Mouse (Mus musculus) heart, embryonic 11.5 days (tissue): Measurements from ENCODE around the gene Map3k14. TPM values are rescaled to one million over a fixed set of nuclear protein-coding genes. Genes with fewer than 3 reads are reported as not detected.

Source experiments
- ATAC-seq: fragments of 200-750 bp; cut with Nextera tagmentation; replicated peaks from 2 replicates; pipeline ENCODE4 v1.8.0; 2017; ENCODE audit warnings: moderate library complexity; ENCODE audit not compliant: insufficient number of reproducible peaks, low FRiP score, low TSS enrichment
- H3K27ac ChIP-seq: fragments of 300-500 bp; sonication (generic); 2 replicates; pipeline ENCODE4 v1.5.1; 2014; ENCODE audit warnings: mild to moderate bottlenecking, low read depth, low read length
- H3K27me3 ChIP-seq: fragments of 300-500 bp; sonication (generic); 2 replicates; pipeline ENCODE4 v1.6.1; 2014; ENCODE audit warnings: mild to moderate bottlenecking, low read length, mixed read lengths; ENCODE audit not compliant: control insufficient read depth, insufficient read depth
- H3K36me3 ChIP-seq: fragments of 300-500 bp; sonication (generic); 2 replicates; pipeline ENCODE4 v1.6.1; 2014; ENCODE audit warnings: mild to moderate bottlenecking, low read length, moderate library complexity, mixed read lengths; ENCODE audit not compliant: control insufficient read depth, insufficient read depth
- H3K4me1 ChIP-seq: fragments of 300-500 bp; sonication (generic); 2 replicates; pipeline ENCODE4 v1.6.1; 2014; ENCODE audit warnings: low read length; ENCODE audit not compliant: control insufficient read depth, insufficient read depth
- H3K4me2 ChIP-seq: fragments of 300-500 bp; sonication (generic); 2 replicates; pipeline ENCODE4 v1.6.1; 2014; ENCODE audit warnings: mild to moderate bottlenecking, moderate library complexity
- H3K4me3 ChIP-seq: fragments of 300-500 bp; sonication (generic); 2 replicates; pipeline ENCODE4 v1.5.1; 2014; ENCODE audit warnings: low read depth, low read length
- H3K9ac ChIP-seq: fragments of 300-500 bp; sonication (generic); 2 replicates; pipeline ENCODE4 v1.6.1; 2014; ENCODE audit warnings: mild to moderate bottlenecking, low read depth, low read length, moderate library complexity
- H3K9me3 ChIP-seq: fragments of 300-500 bp; sonication (generic); replicated peaks from 2 replicates; pipeline ENCODE4 v1.6.1; 2016; ENCODE audit warnings: low read length; ENCODE audit not compliant: control insufficient read depth
- WGBS: fragments of 180-500 bp; shearing (Covaris S2); extraction: QIAGEN DNeasy Blood & Tissue Kit; methylation state at CpG from one replicate; pipeline ENCODE4 v1.1.7; 2014; ENCODE audit not compliant: insufficient replicate concordance; 5-methylcytosine and 5-hydroxymethylcytosine counted together
- polyA plus RNA-seq: library from polyadenylated mRNA; unstranded; fragments of >200 nt; fragmentation: Nextera tagmentation; extraction: Ambion mirVana; gene quantifications from 2 replicates; pipeline ENCODE4 v1.2.1, GENCODE M21; 2014

The Map3k14 gene
- polyA plus RNA-seq, 1 experiment from 2014 or later: 1.4 TPM

DNA sequence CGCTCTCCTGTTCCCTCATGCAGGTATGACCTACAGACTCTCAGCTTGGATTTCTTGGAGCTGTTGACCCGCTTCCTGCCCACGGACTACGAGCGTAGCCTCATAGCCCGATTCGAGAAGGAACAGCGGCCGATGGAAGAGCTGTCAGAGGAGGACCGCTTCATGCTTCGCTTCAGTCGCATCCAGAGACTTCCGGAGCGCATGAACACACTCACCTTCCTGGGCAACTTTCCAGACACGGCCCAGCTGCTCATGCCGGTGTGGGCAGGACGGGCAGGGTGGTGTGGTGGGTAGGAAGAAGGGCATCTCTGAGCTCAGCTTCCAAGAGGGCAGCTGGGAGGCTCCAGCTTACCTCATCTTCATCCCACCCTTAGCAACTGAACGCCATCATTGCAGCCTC lies 72.0 kb downstream of the Map3k14 start:
- WGBS: 82% methylated on average over 18 of the region's 18 CpGs
- no peaks in the 10 kb centered on the region for H3K9me3 ChIP-seq
- H3K27me3 ChIP-seq: peaks cover 99% of the 10 kb centered on the region
- no peak overlapping the region for H3K4me3 ChIP-seq
- no peak overlapping the region for H3K27ac ChIP-seq
- no peak for ATAC-seq
- H3K9ac ChIP-seq: no peak overlapping the region
- H3K36me3 ChIP-seq: no peaks in the 10 kb centered on the region
- peaks cover 17% of the 10 kb centered on the region; the same call in 1 of the 2 replicates for H3K4me1 ChIP-seq
- no peak overlapping the region for H3K4me2 ChIP-seq

GRCm38 (mm10) chr11:103193825-103194168 lies 73.5 kb downstream of the Map3k14 start:
- no peak for ATAC-seq
- Histone ChIP-seq H3K4me1 (peaks cover 9% of the 10 kb centered on the region; the same call in 1 of the 2 replicates), H3K36me3 (no peaks in the 10 kb centered on the region), H3K4me3 (no peak overlapping the region), H3K9ac (no peak overlapping the region), H3K9me3 (no peaks in the 10 kb centered on the region), H3K27me3 (peaks cover 93% of the 10 kb centered on the region), H3K4me2 (no peak overlapping the region), H3K27ac (no peak overlapping the region)
- WGBS: 35% methylated on average over 9 of the region's 9 CpGs

GRCm38 (mm10) chr11:103192956-103193824 lies 74.1 kb downstream of the Map3k14 start:
- WGBS: 7% methylated on average over 44 of the region's 44 CpGs
- no peaks in the 10 kb centered on the region for H3K9me3 ChIP-seq
- peak overlapping the region; percentile 22 for H3K4me3 ChIP-seq
- peak overlapping the region; percentile 58 for H3K4me2 ChIP-seq
- no peak overlapping the region for H3K27ac ChIP-seq
- no peak overlapping the region for H3K9ac ChIP-seq
- 0 out of 2 replicates have a peak, but pooled peaks cover 5% of the 10 kb centered on the region for H3K4me1 ChIP-seq
- peaks cover 86% of the 10 kb centered on the region for H3K27me3 ChIP-seq
- H3K36me3 ChIP-seq: no peaks in the 10 kb centered on the region
- no peak for ATAC-seq

GRCm38 (mm10) chr11:103192230-103192955 lies 74.9 kb downstream of the Map3k14 start:
- H3K9me3 ChIP-seq: no peaks in the 10 kb centered on the region
- peaks cover 79% of the 10 kb centered on the region for H3K27me3 ChIP-seq
- 16% methylated on average over 28 of the region's 28 CpGs for WGBS
- no peak overlapping the region for H3K9ac ChIP-seq
- H3K27ac ChIP-seq: no peak overlapping the region
- ATAC-seq: no peak; the same call in 1 of the 2 replicates
- H3K4me2 ChIP-seq: peak overlapping the region; percentile 58
- H3K4me1 ChIP-seq: 0 out of 2 replicates have a peak, but pooled peaks cover 5% of the 10 kb centered on the region
- no peaks in the 10 kb centered on the region for H3K36me3 ChIP-seq
- H3K4me3 ChIP-seq: peak overlapping the region; percentile 22

DNA sequence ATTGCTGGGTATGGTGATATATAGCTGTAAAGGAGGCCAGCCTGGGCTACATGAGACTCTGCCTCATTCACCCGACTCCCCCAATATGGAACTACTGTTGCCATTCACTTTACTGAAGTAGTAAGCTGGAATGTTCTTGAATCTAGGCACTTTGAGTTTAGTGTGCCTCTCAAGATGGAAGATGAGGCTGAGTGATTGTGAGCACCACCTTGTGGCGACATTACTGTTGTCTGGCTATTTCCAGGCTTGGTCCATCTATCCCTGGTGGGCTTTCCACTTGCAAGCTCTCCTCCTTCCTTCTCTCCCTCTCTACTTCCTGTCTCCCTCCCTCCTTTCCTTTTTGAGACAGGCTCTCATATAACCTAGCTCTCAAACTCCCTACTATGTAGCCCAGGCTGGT lies 82.4 kb downstream of the Map3k14 start:
- H3K9ac ChIP-seq: no peak overlapping the region
- no peak overlapping the region for H3K4me2 ChIP-seq
- H3K4me3 ChIP-seq: no peak overlapping the region
- H3K4me1 ChIP-seq: no peaks in the 10 kb centered on the region
- no peak overlapping the region for H3K27ac ChIP-seq
- 29% methylated on average over 2 of the region's 2 CpGs for WGBS
- ATAC-seq: no peak
- H3K27me3 ChIP-seq: peaks cover 15% of the 10 kb centered on the region
- H3K36me3 ChIP-seq: no peaks in the 10 kb centered on the region
- H3K9me3 ChIP-seq: no peaks in the 10 kb centered on the region

DNA sequence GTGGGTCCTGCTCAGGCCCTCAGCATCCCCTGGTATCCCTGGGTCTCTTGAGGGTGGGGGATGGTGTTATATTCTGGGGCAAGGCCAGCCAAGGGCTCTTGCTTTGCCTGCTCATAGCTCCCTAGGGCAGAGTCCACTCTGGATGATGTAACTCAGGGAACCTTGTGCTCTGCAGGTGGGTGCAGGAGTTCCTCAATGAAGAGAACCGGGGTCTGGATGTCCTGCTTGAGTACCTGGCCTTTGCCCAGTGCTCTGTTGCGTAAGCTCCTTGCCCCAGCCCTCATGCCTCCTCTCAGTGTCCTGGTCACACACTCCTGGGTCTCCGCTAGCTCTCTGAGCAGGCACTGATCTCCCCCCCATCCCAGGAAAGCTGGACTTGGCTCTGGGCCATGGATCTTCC lies 85.4 kb downstream of the Map3k14 start:
- no peak for ATAC-seq
- Histone ChIP-seq H3K9me3 (no peaks in the 10 kb centered on the region), H3K27ac (no peak overlapping the region), H3K4me2 (no peak overlapping the region), H3K4me1 (peaks cover 9% of the 10 kb centered on the region), H3K36me3 (no peaks in the 10 kb centered on the region), H3K4me3 (no peak overlapping the region), H3K9ac (no peak overlapping the region), H3K27me3 (peaks cover 16% of the 10 kb centered on the region)
- 78% methylated on average over 3 of the region's 3 CpGs for WGBS

GRCm38 (mm10) chr11:103181349-103181748 lies 85.9 kb downstream of the Map3k14 start:
- Histone ChIP-seq H3K9me3 (no peaks in the 10 kb centered on the region), H3K4me2 (no peak overlapping the region), H3K4me3 (no peak overlapping the region), H3K4me1 (peaks cover 9% of the 10 kb centered on the region), H3K27me3 (peaks cover 16% of the 10 kb centered on the region), H3K36me3 (no peaks in the 10 kb centered on the region), H3K9ac (no peak overlapping the region), H3K27ac (no peak overlapping the region)
- ATAC-seq: no peak
- 76% methylated on average over 9 of the region's 9 CpGs for WGBS

GRCm38 (mm10) chr11:103180426-103180825 lies 86.8 kb downstream of the Map3k14 start:
- H3K27me3 ChIP-seq: peaks cover 14% of the 10 kb centered on the region
- H3K9ac ChIP-seq: no peak overlapping the region
- H3K4me2 ChIP-seq: no peak overlapping the region
- no peak for ATAC-seq
- H3K4me1 ChIP-seq: peaks cover 9% of the 10 kb centered on the region
- H3K4me3 ChIP-seq: no peak overlapping the region
- WGBS: 43% methylated on average over 1 of the region's 1 CpGs
- H3K27ac ChIP-seq: no peak overlapping the region
- H3K36me3 ChIP-seq: no peaks in the 10 kb centered on the region
- no peaks in the 10 kb centered on the region for H3K9me3 ChIP-seq
